Mouse (Mus musculus) liver, embryonic 14.5 days (tissue): Measurements from ENCODE around the gene Zkscan4. TPM values are rescaled to one million over a fixed set of nuclear protein-coding genes. Genes with fewer than 3 reads are reported as not detected.

Experiments used
- ATAC-seq: fragments of 200-750 bp; cut with Nextera tagmentation; 2 replicates; pipeline ENCODE4 v1.8.0; 2017; ENCODE audit warnings: moderate number of reproducible peaks, mild to moderate bottlenecking, moderate library complexity; ENCODE audit not compliant: insufficient read depth
- DNase-seq, 3 experiments: peaks; one replicate each; pipeline ENCODE4 v3.0.0-alpha.2; 2012 to 2013; ENCODE audit warnings: low read depth in 3 of 3, low spot score in 3 of 3
- H3K27ac ChIP-seq: fragments of 300-500 bp; sonication (generic); 2 replicates; pipeline ENCODE4 v1.5.1; 2014; ENCODE audit warnings: moderate library complexity, mild to moderate bottlenecking, control low read depth, inconsistent platforms
- H3K27me3 ChIP-seq: fragments of 300-500 bp; sonication (generic); 2 replicates; pipeline ENCODE4 v1.6.1; 2014; ENCODE audit warnings: mild to moderate bottlenecking, low read length, moderate library complexity; ENCODE audit not compliant: control insufficient read depth, insufficient read depth
- H3K36me3 ChIP-seq: fragments of 300-500 bp; sonication (generic); replicated peaks from 2 replicates; pipeline ENCODE4 v1.6.1; 2014; ENCODE audit warnings: low read depth; ENCODE audit not compliant: control insufficient read depth, insufficient read depth
- H3K4me1 ChIP-seq, 2 experiments: fragments of 200-500 bp in 1 of 2; fragments of 300-500 bp in 1 of 2; sonication (generic) in 1 of 2; replicated peaks; 2 replicates each; pipeline ENCODE4 v1.6.1; 2012 to 2014; ENCODE audit warnings: antibody characterized with exemption in 1 of 2, inconsistent platforms in 1 of 2, low read length in 1 of 2; ENCODE audit not compliant: control insufficient read depth in 2 of 2, insufficient read depth in 2 of 2
- H3K4me2 ChIP-seq: fragments of 300-500 bp; sonication (generic); 2 replicates; pipeline ENCODE4 v1.6.1; 2014; ENCODE audit warnings: low read depth, mild to moderate bottlenecking, control low read depth, moderate library complexity
- H3K4me3 ChIP-seq, 2 experiments: fragments of 200-500 bp in 1 of 2; fragments of 300-500 bp in 1 of 2; sonication (generic) in 1 of 2; 2 replicates each; pipeline ENCODE4 v1.5.1; 2012 to 2014; ENCODE audit warnings: low read depth in 2 of 2, low read length in 2 of 2, mild to moderate bottlenecking in 2 of 2, control low read depth in 1 of 2, inconsistent platforms in 1 of 2, moderate library complexity in 1 of 2; ENCODE audit not compliant: insufficient read depth in 1 of 2
- H3K9ac ChIP-seq: fragments of 300-500 bp; sonication (generic); replicated peaks from 2 replicates; pipeline ENCODE4 v1.6.1; 2014; ENCODE audit warnings: mild to moderate bottlenecking, control low read depth, moderate library complexity
- H3K9me3 ChIP-seq: fragments of 300-500 bp; sonication (generic); 2 replicates; pipeline ENCODE4 v1.6.1; 2016; ENCODE audit warnings: low read length, mixed read lengths; ENCODE audit not compliant: control insufficient read depth
- CTCF ChIP-seq: IDR thresholded peaks from 2 replicates; pipeline ENCODE4 v1.5.1; 2016; ENCODE audit warnings: antibody characterized with exemption, low read depth, control low read depth
- EP300 ChIP-seq: IDR thresholded peaks from 2 replicates; pipeline ENCODE4 v1.6.1; 2016; ENCODE audit warnings: antibody characterized with exemption, low read depth
- WGBS: fragments of 180-500 bp; shearing (Covaris S2); extraction: QIAGEN DNeasy Blood & Tissue Kit; methylation state at CpG from one replicate; pipeline ENCODE4 v1.1.7; 2014; ENCODE audit not compliant: insufficient replicate concordance; 5-methylcytosine and 5-hydroxymethylcytosine counted together
- microRNA counts: library from miRNA; unstranded; fragments of <30 nt; microRNA quantifications from one replicate; lab custom pipeline; 2016
- microRNA-seq: library from miRNA; unstranded; fragments of <30 nt; microRNA quantifications from one replicate; pipeline ENCODE4, GENCODE M21; 2016
- polyA plus RNA-seq, 2 experiments: library from polyadenylated mRNA; depleted of rRNA in 1 of 2; stranded (reverse) in 1 of 2; unstranded in 1 of 2; fragments of >200 nt; fragmentation: Nextera tagmentation in 1 of 2; extraction: Ambion mirVana in 1 of 2; gene quantifications; 2 replicates each; pipeline versions ENCODE4 v1.2.1 to v1.2.3; 2012 to 2014

Gene Zkscan4
- polyA plus RNA-seq, 2 experiments = 0.21 to 0.30 TPM

DNA sequence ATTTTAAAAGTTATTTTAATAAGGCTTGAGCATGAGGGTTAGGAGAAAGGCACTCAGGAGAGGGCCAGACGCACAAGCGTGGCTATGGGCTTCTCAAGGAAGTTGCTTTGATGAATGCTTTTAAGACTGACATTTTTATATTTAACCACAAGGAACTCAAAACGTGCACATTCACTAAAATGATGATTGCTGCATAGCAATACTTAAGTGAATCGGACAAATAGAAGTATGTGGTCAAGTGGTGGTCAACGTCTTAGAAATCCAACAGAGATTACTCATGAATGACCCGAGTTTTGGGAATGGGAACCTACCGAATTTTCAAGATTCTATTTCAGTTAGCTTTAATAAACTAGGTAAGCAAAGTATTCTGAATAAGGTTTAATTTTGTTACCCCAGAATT, 51.4 kb downstream of the Zkscan4 start:
- Histone ChIP-seq H3K9me3 (no peaks in the 10 kb centered on the region), H3K4me3 (peak overlapping the region; percentile 18 to 83), H3K4me1 (peaks cover 5 to 7% of the 10 kb centered on the region in 2 experiments; a peak in 3 of 4 replicates), H3K4me2 (peak overlapping the region; percentile 71), H3K27me3 (no peaks in the 10 kb centered on the region), H3K27ac (no peak overlapping the region), H3K36me3 (peaks cover under 1% of the 10 kb centered on the region; the same call in 1 of the 2 replicates), H3K9ac (peak overlapping the region; percentile 25; the same call in 1 of the 2 replicates)
- ATAC-seq = no peak
- TF ChIP-seq CTCF (no peak), EP300 (no peak)
- no peak for DNase-seq
- WGBS = 27% methylated on average over 7 of the region's 7 CpGs

DNA sequence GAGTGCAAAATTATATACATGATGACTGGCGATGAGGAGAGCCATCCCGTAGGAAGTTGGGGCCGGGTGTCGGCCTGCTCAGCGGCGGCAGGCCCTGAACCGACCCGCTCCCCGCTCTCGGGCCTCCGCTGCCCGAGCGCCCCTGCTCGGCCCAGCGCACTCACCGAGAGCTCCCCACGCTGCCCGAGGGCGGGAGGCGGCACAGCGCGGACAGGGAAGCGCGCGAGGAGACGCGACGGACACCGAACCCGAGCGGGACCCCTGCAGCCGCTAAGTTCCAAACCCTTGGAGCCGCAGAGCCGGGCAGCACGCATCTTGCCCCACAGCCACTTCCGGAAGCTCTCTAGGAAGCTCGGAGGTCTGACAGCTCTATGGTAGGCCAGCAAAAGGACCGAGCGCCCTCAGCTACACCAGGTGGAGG, 52.1 kb downstream of the Zkscan4 start, which contains the start of gene Zkscan8:
Zkscan8 (minus strand) TSS at position 340 of the 421 bp plus-strand sequence.
- 0% methylated on average over 39 of the region's 39 CpGs for WGBS
- Histone ChIP-seq H3K27ac (0 out of 2 replicates have a peak within 1 kb of the TSS, but pooled peaks have one; percentile 34), H3K36me3 (no peaks in the 10 kb centered on the region; the same call in 1 of the 2 replicates), H3K4me3 (peak within 1 kb of the TSS; percentile 65 to 83), H3K4me1 (peaks cover 5 to 7% of the 10 kb centered on the region in 2 experiments; a peak in 3 of 4 replicates), H3K9me3 (no peaks in the 10 kb centered on the region), H3K4me2 (peak within 1 kb of the TSS; percentile 71), H3K9ac (peak within 1 kb of the TSS; percentile 94), H3K27me3 (no peaks in the 10 kb centered on the region)
- TF ChIP-seq EP300 (no peak), CTCF (no peak)
- peak; percentile 73 to 77 (median 74) for DNase-seq
- peak; percentile 96 for ATAC-seq

MicroRNA genes within 50 kb of the gene (microRNA counts, 519-probe panel; counts per million panel counts)
- 69.9 counts per million for microRNA mmu-miR-1896 (lab: Ali Mortazavi, UCI)

Small RNA genes lying within 50 kb of the gene (microRNA-seq; reads per million reads assigned to microRNA genes)
- gene Mir1896 = not detected

Other genes starting within 250 kb of the Zkscan4 start
- not detected in 2 replicates for gene Gpx5, start 186.2 kb upstream of the Zkscan4 start, polyA plus RNA-seq (2012; rRNA removed)
- not detected in 2 replicates for gene Gpx5, start 186.2 kb upstream of the Zkscan4 start, polyA plus RNA-seq (2014; fragmentation: Nextera tagmentation; extraction: Ambion mirVana)
- 0.02 TPM in 1 of 2 replicates, not detected in the other for gene Gpx6, start 166.8 kb upstream of the Zkscan4 start, polyA plus RNA-seq (2012; rRNA removed)
- gene Gpx6, start 166.8 kb upstream of the Zkscan4 start, polyA plus RNA-seq (2014; fragmentation: Nextera tagmentation; extraction: Ambion mirVana) = not detected in 2 replicates
- gene Olfr1367, start 132.0 kb upstream of the Zkscan4 start, polyA plus RNA-seq (2012; rRNA removed) = not detected in 2 replicates
- gene Olfr1367, start 132.0 kb upstream of the Zkscan4 start, polyA plus RNA-seq (2014; fragmentation: Nextera tagmentation; extraction: Ambion mirVana) = not detected in 2 replicates
- 1.2 and 2.5 TPM in 2 replicates for gene Zscan12, start 116.1 kb upstream of the Zkscan4 start, polyA plus RNA-seq (2012; rRNA removed)
- 2.9 and 4.0 TPM in 2 replicates for gene Zscan12, start 116.1 kb upstream of the Zkscan4 start, polyA plus RNA-seq (2014; fragmentation: Nextera tagmentation; extraction: Ambion mirVana)
- gene Zkscan3, start 76.2 kb upstream of the Zkscan4 start, polyA plus RNA-seq (2012; rRNA removed) = 18.6 and 24.5 TPM in 2 replicates
- gene Zkscan3, start 76.2 kb upstream of the Zkscan4 start, polyA plus RNA-seq (2014; fragmentation: Nextera tagmentation; extraction: Ambion mirVana) = 23.0 and 25.6 TPM in 2 replicates
- 0.94 and 1.3 TPM in 2 replicates for gene Pgbd1, start 37.8 kb upstream of the Zkscan4 start, polyA plus RNA-seq (2012; rRNA removed)
- gene Pgbd1, start 37.8 kb upstream of the Zkscan4 start, polyA plus RNA-seq (2014; fragmentation: Nextera tagmentation; extraction: Ambion mirVana) = 1.2 and 2.0 TPM in 2 replicates
- gene Zscan26, start 25.2 kb upstream of the Zkscan4 start, polyA plus RNA-seq (2012; rRNA removed) = 7.0 and 9.5 TPM in 2 replicates
- gene Zscan26, start 25.2 kb upstream of the Zkscan4 start, polyA plus RNA-seq (2014; fragmentation: Nextera tagmentation; extraction: Ambion mirVana) = 4.2 and 4.6 TPM in 2 replicates
- 0.19 and 0.25 TPM in 2 replicates for gene Nkapl, start 10.4 kb upstream of the Zkscan4 start, polyA plus RNA-seq (2012; rRNA removed)
- gene Nkapl, start 10.4 kb upstream of the Zkscan4 start, polyA plus RNA-seq (2014; fragmentation: Nextera tagmentation; extraction: Ambion mirVana) = 0.40 and 0.65 TPM in 2 replicates
- gene Gm10065, start 534 bp downstream of the Zkscan4 start, polyA plus RNA-seq (2012; rRNA removed) = not detected in 2 replicates
- not detected in 2 replicates for gene Gm10065, start 534 bp downstream of the Zkscan4 start, polyA plus RNA-seq (2014; fragmentation: Nextera tagmentation; extraction: Ambion mirVana)
- 0.15 and 0.66 TPM in 2 replicates for gene AK157302, start 16.3 kb downstream of the Zkscan4 start, polyA plus RNA-seq (2012; rRNA removed)
- gene AK157302, start 16.3 kb downstream of the Zkscan4 start, polyA plus RNA-seq (2014; fragmentation: Nextera tagmentation; extraction: Ambion mirVana) = 0.94 and 1.1 TPM in 2 replicates
- gene Gm11273, start 22.5 kb downstream of the Zkscan4 start, polyA plus RNA-seq (2012; rRNA removed) = 5.7 and 26.8 TPM in 2 replicates
- gene Gm11273, start 22.5 kb downstream of the Zkscan4 start, polyA plus RNA-seq (2014; fragmentation: Nextera tagmentation; extraction: Ambion mirVana) = 5.5 and 6.9 TPM in 2 replicates
- 2.0 and 2.1 TPM in 2 replicates for gene Zkscan8, start 52.2 kb downstream of the Zkscan4 start, polyA plus RNA-seq (2012; rRNA removed)
- 1.4 and 1.9 TPM in 2 replicates for gene Zkscan8, start 52.2 kb downstream of the Zkscan4 start, polyA plus RNA-seq (2014; fragmentation: Nextera tagmentation; extraction: Ambion mirVana)
- gene Olfr1366, start 63.9 kb downstream of the Zkscan4 start, polyA plus RNA-seq (2012; rRNA removed) = not detected in 2 replicates
- gene Olfr1366, start 63.9 kb downstream of the Zkscan4 start, polyA plus RNA-seq (2014; fragmentation: Nextera tagmentation; extraction: Ambion mirVana) = not detected in 2 replicates
- not detected in 2 replicates for gene Olfr1535, start 81.0 kb downstream of the Zkscan4 start, polyA plus RNA-seq (2012; rRNA removed)
- gene Olfr1535, start 81.0 kb downstream of the Zkscan4 start, polyA plus RNA-seq (2014; fragmentation: Nextera tagmentation; extraction: Ambion mirVana) = not detected in 2 replicates
- gene Olfr1364, start 102.9 kb downstream of the Zkscan4 start, polyA plus RNA-seq (2012; rRNA removed) = not detected in 2 replicates
- gene Olfr1364, start 102.9 kb downstream of the Zkscan4 start, polyA plus RNA-seq (2014; fragmentation: Nextera tagmentation; extraction: Ambion mirVana) = not detected in 2 replicates
- gene Olfr1362, start 135.1 kb downstream of the Zkscan4 start, polyA plus RNA-seq (2012; rRNA removed) = not detected in 2 replicates
- not detected in 2 replicates for gene Olfr1362, start 135.1 kb downstream of the Zkscan4 start, polyA plus RNA-seq (2014; fragmentation: Nextera tagmentation; extraction: Ambion mirVana)
- gene Olfr11, start 163.6 kb downstream of the Zkscan4 start, polyA plus RNA-seq (2012; rRNA removed) = not detected in 2 replicates
- not detected in 2 replicates for gene Olfr11, start 163.6 kb downstream of the Zkscan4 start, polyA plus RNA-seq (2014; fragmentation: Nextera tagmentation; extraction: Ambion mirVana)
- not detected in 2 replicates for gene Olfr1361, start 184.5 kb downstream of the Zkscan4 start, polyA plus RNA-seq (2012; rRNA removed)
- gene Olfr1361, start 184.5 kb downstream of the Zkscan4 start, polyA plus RNA-seq (2014; fragmentation: Nextera tagmentation; extraction: Ambion mirVana) = not detected in 2 replicates
- not detected in 2 replicates for gene Olfr1360, start 198.5 kb downstream of the Zkscan4 start, polyA plus RNA-seq (2012; rRNA removed)
- not detected in 2 replicates for gene Olfr1360, start 198.5 kb downstream of the Zkscan4 start, polyA plus RNA-seq (2014; fragmentation: Nextera tagmentation; extraction: Ambion mirVana)
- not detected in 2 replicates for gene Olfr1359, start 219.2 kb downstream of the Zkscan4 start, polyA plus RNA-seq (2012; rRNA removed)
- gene Olfr1359, start 219.2 kb downstream of the Zkscan4 start, polyA plus RNA-seq (2014; fragmentation: Nextera tagmentation; extraction: Ambion mirVana) = not detected in 2 replicates
- 16.0 and 24.7 TPM in 2 replicates for gene Hist1h2bl, start 237.2 kb downstream of the Zkscan4 start, polyA plus RNA-seq (2012; rRNA removed)
- gene Hist1h2bl, start 237.2 kb downstream of the Zkscan4 start, polyA plus RNA-seq (2014; fragmentation: Nextera tagmentation; extraction: Ambion mirVana) = 2.2 and 4.8 TPM in 2 replicates
- 6.9 and 22.2 TPM in 2 replicates for gene Hist1h2ai, start 237.5 kb downstream of the Zkscan4 start, polyA plus RNA-seq (2012; rRNA removed)
- 15.0 and 22.5 TPM in 2 replicates for gene Hist1h2ai, start 237.5 kb downstream of the Zkscan4 start, polyA plus RNA-seq (2014; fragmentation: Nextera tagmentation; extraction: Ambion mirVana)
- 31.3 and 51.5 TPM in 2 replicates for gene Hist1h3h, start 238.8 kb downstream of the Zkscan4 start, polyA plus RNA-seq (2012; rRNA removed)
- 4.7 and 7.9 TPM in 2 replicates for gene Hist1h3h, start 238.8 kb downstream of the Zkscan4 start, polyA plus RNA-seq (2014; fragmentation: Nextera tagmentation; extraction: Ambion mirVana)
- gene Hist1h2bm, start 243.1 kb downstream of the Zkscan4 start, polyA plus RNA-seq (2012; rRNA removed) = 18.2 and 36.3 TPM in 2 replicates
- gene Hist1h2bm, start 243.1 kb downstream of the Zkscan4 start, polyA plus RNA-seq (2014; fragmentation: Nextera tagmentation; extraction: Ambion mirVana) = 4.0 and 5.0 TPM in 2 replicates